Mouse (Mus musculus) hindbrain, embryonic 15.5 days (tissue): ENCODE measurements around the gene Acvr2a. TPM values are rescaled to one million over a fixed set of nuclear protein-coding genes. Genes with fewer than 3 reads are reported as not detected.
"Not testable (repeated sequence)": the region's sequence is repeated elsewhere in the genome, so short reads cannot be mapped to it uniquely, and the experiment has no call there.

ENCODE experiments used
- ATAC-seq: fragments of 200-750 bp; cut with Nextera tagmentation; 2 replicates; pipeline ENCODE4 v1.8.0; 2017; ENCODE audit warnings: low read depth, moderate number of reproducible peaks, moderate TSS enrichment; ENCODE audit not compliant: low FRiP score
- H3K27ac ChIP-seq: fragments of 300-500 bp; sonication (generic); replicated peaks from 2 replicates; pipeline ENCODE4 v1.5.1; 2015; ENCODE audit warnings: mild to moderate bottlenecking, inconsistent platforms
- H3K27me3 ChIP-seq: fragments of 300-500 bp; sonication (generic); 2 replicates; pipeline ENCODE4 v1.6.1; 2015; ENCODE audit warnings: control low read depth, inconsistent platforms
- H3K36me3 ChIP-seq: fragments of 300-500 bp; sonication (generic); 2 replicates; pipeline ENCODE4 v1.6.1; 2015; ENCODE audit warnings: control low read depth, inconsistent platforms
- H3K4me1 ChIP-seq: fragments of 300-500 bp; sonication (generic); replicated peaks from 2 replicates; pipeline ENCODE4 v1.6.1; 2015; ENCODE audit warnings: control low read depth, inconsistent platforms
- H3K4me2 ChIP-seq: fragments of 300-500 bp; sonication (generic); 2 replicates; pipeline ENCODE4 v1.6.1; 2015; ENCODE audit warnings: moderate library complexity, mild to moderate bottlenecking, inconsistent platforms
- H3K4me3 ChIP-seq: fragments of 300-500 bp; sonication (generic); 2 replicates; pipeline ENCODE4 v1.5.1; 2015; ENCODE audit warnings: mild to moderate bottlenecking, inconsistent platforms
- H3K9ac ChIP-seq: fragments of 300-500 bp; sonication (generic); 2 replicates; pipeline ENCODE4 v1.6.1; 2015; ENCODE audit warnings: inconsistent platforms
- H3K9me3 ChIP-seq: fragments of 300-500 bp; sonication (generic); 2 replicates; pipeline ENCODE4 v1.6.1; 2016; ENCODE audit warnings: control low read depth, inconsistent platforms
- WGBS: fragments of 180-500 bp; shearing (Covaris S2); methylation state at CpG from one replicate; pipeline ENCODE4 v1.1.7; 2015; 5-methylcytosine and 5-hydroxymethylcytosine counted together
- polyA plus RNA-seq: library from polyadenylated mRNA; unstranded; fragments of >200 nt; fragmentation: Nextera tagmentation; extraction: Ambion mirVana; gene quantifications from 2 replicates; pipeline ENCODE4 v1.2.1, GENCODE M21; 2015

Gene Acvr2a
- polyA plus RNA-seq, 1 experiment from 2014 or later, result 48.0 TPM

- no peak overlapping the region for H3K4me3 ChIP-seq
- WGBS, result 87% methylated on average over 2 of the region's 2 CpGs
- H3K27ac ChIP-seq, result no peak overlapping the region
- peaks cover 14% of the 10 kb centered on the region for H3K4me1 ChIP-seq
- no peaks in the 10 kb centered on the region for H3K36me3 ChIP-seq
- H3K4me2 ChIP-seq, result no peak overlapping the region
- H3K9me3 ChIP-seq, result no peaks in the 10 kb centered on the region
- H3K27me3 ChIP-seq, result no peaks in the 10 kb centered on the region
- no peak overlapping the region for H3K9ac ChIP-seq
- ATAC-seq, result no peak
These were observed 12.0 kb downstream of the Acvr2a start for GRCm38 (mm10) chr2:48825878-48826277.

- no peaks in the 10 kb centered on the region for H3K27me3 ChIP-seq
- peaks cover 12% of the 10 kb centered on the region for H3K4me1 ChIP-seq
- ATAC-seq, result no peak
- H3K9me3 ChIP-seq, result no peaks in the 10 kb centered on the region
- no peak overlapping the region for H3K9ac ChIP-seq
- no peak overlapping the region for H3K4me3 ChIP-seq
- H3K27ac ChIP-seq, result no peak overlapping the region
- H3K36me3 ChIP-seq, result no peaks in the 10 kb centered on the region
- no peak overlapping the region for H3K4me2 ChIP-seq
These were observed 12.5 kb downstream of the Acvr2a start for GRCm38 (mm10) chr2:48826380-48826779.

GRCm38 (mm10) chr2:48830492-48830891 lies 16.6 kb downstream of the Acvr2a start:
- Histone ChIP-seq H3K9me3 (no peaks in the 10 kb centered on the region), H3K4me1 (peaks cover 8% of the 10 kb centered on the region), H3K4me2 (no peak overlapping the region)

GRCm38 (mm10) chr2:48832305-48832704 lies 18.4 kb downstream of the Acvr2a start:
- Histone ChIP-seq H3K27me3 (no peaks in the 10 kb centered on the region), H3K9me3 (no peaks in the 10 kb centered on the region), H3K9ac (no peak overlapping the region), H3K4me2 (no peak overlapping the region), H3K36me3 (no peaks in the 10 kb centered on the region), H3K27ac (no peak overlapping the region), H3K4me3 (no peak overlapping the region), H3K4me1 (peaks cover 5% of the 10 kb centered on the region)
- no peak for ATAC-seq
- 87% methylated on average over 5 of the region's 5 CpGs for WGBS

More at GRCm38 (mm10) chr2:48830492-48830891, 16.6 kb downstream of the Acvr2a start:
- Histone ChIP-seq H3K27ac (no peak overlapping the region), H3K9ac (no peak overlapping the region), H3K36me3 (no peaks in the 10 kb centered on the region), H3K27me3 (no peaks in the 10 kb centered on the region), H3K4me3 (no peak overlapping the region)
- WGBS, result 82% methylated on average over 2 of the region's 2 CpGs
- ATAC-seq, result no peak

- ATAC-seq, result no peak
- H3K4me3 ChIP-seq, result no peak overlapping the region
- WGBS, result 62% methylated on average over 3 of the region's 3 CpGs
- H3K36me3 ChIP-seq, result no peaks in the 10 kb centered on the region
- no peak overlapping the region for H3K9ac ChIP-seq
- H3K4me2 ChIP-seq, result no peak overlapping the region
- no peaks in the 10 kb centered on the region for H3K27me3 ChIP-seq
- H3K9me3 ChIP-seq, result no peaks in the 10 kb centered on the region
- no peak overlapping the region for H3K27ac ChIP-seq
- peaks cover 5% of the 10 kb centered on the region for H3K4me1 ChIP-seq
These were observed 20.1 kb downstream of the Acvr2a start for GRCm38 (mm10) chr2:48833884-48834450.

GRCm38 (mm10) chr2:48841611-48842470 lies 27.9 kb downstream of the Acvr2a start:
- H3K27me3 ChIP-seq, result no peaks in the 10 kb centered on the region
- no peak overlapping the region for H3K9ac ChIP-seq
- no peaks in the 10 kb centered on the region for H3K36me3 ChIP-seq
- no peaks in the 10 kb centered on the region for H3K9me3 ChIP-seq
- 78% methylated on average over 3 of the region's 3 CpGs for WGBS
- H3K27ac ChIP-seq, result no peak overlapping the region
- ATAC-seq, result no peak
- H3K4me2 ChIP-seq, result no peak overlapping the region
- 0 out of 2 replicates have a peak, but pooled peaks cover 6% of the 10 kb centered on the region for H3K4me1 ChIP-seq
- H3K4me3 ChIP-seq, result no peak overlapping the region

- Histone ChIP-seq H3K9ac (no peak overlapping the region), H3K4me3 (no peak overlapping the region), H3K27me3 (no peaks in the 10 kb centered on the region), H3K27ac (no peak overlapping the region), H3K4me2 (no peak overlapping the region), H3K9me3 (no peaks in the 10 kb centered on the region), H3K36me3 (no peaks in the 10 kb centered on the region), H3K4me1 (0 out of 2 replicates have a peak, but pooled peaks cover 6% of the 10 kb centered on the region)
- no peak for ATAC-seq
- 32% methylated on average over 2 of the region's 2 CpGs for WGBS
These were observed 32.9 kb downstream of the Acvr2a start for GRCm38 (mm10) chr2:48846689-48847398.

GRCm38 (mm10) chr2:48865596-48865995 lies 51.7 kb downstream of the Acvr2a start:
- H3K4me3 ChIP-seq, H3K4me2 ChIP-seq, H3K9ac ChIP-seq, H3K9me3 ChIP-seq, H3K36me3 ChIP-seq, H3K27ac ChIP-seq, ATAC-seq, H3K27me3 ChIP-seq, H3K4me1 ChIP-seq: not testable (repeated sequence)
- WGBS, result 93% methylated on average over 6 of the region's 6 CpGs

- 84% methylated on average over 5 of the region's 5 CpGs for WGBS
- H3K27me3 ChIP-seq, result no peaks in the 10 kb centered on the region
- H3K9ac ChIP-seq, result no peak overlapping the region
- H3K36me3 ChIP-seq, result 0 out of 2 replicates have a peak, but pooled peaks cover 2% of the 10 kb centered on the region
- no peak overlapping the region for H3K4me3 ChIP-seq
- H3K4me2 ChIP-seq, result no peak overlapping the region
- no peak overlapping the region for H3K27ac ChIP-seq
- ATAC-seq, result no peak
- H3K9me3 ChIP-seq, result no peaks in the 10 kb centered on the region
- no peaks in the 10 kb centered on the region for H3K4me1 ChIP-seq
These were observed 54.4 kb downstream of the Acvr2a start for GRCm38 (mm10) chr2:48868199-48868913.

- Histone ChIP-seq H3K27ac (peak overlapping the region; percentile 11; the same call in 1 of the 2 replicates), H3K4me3 (no peak overlapping the region), H3K36me3 (no peaks in the 10 kb centered on the region), H3K9me3 (no peaks in the 10 kb centered on the region), H3K4me2 (no peak overlapping the region), H3K4me1 (peaks cover 4% of the 10 kb centered on the region; the same call in 1 of the 2 replicates), H3K9ac (no peak overlapping the region), H3K27me3 (no peaks in the 10 kb centered on the region)
- ATAC-seq, result peak; percentile 73
These were observed 72.0 kb downstream of the Acvr2a start for GRCm38 (mm10) chr2:48885945-48886344.

GRCm38 (mm10) chr2:48895186-48895585 lies 81.3 kb downstream of the Acvr2a start:
- H3K9me3 ChIP-seq, result no peaks in the 10 kb centered on the region
- 94% methylated on average over 3 of the region's 3 CpGs for WGBS
- H3K27ac ChIP-seq, result no peak overlapping the region
- ATAC-seq, result peak; percentile 24; the same call in 1 of the 2 replicates
- no peak overlapping the region for H3K9ac ChIP-seq
- H3K4me1 ChIP-seq, result no peaks in the 10 kb centered on the region
- H3K4me2 ChIP-seq, result no peak overlapping the region
- no peaks in the 10 kb centered on the region for H3K27me3 ChIP-seq
- H3K36me3 ChIP-seq, result peaks cover 35% of the 10 kb centered on the region
- no peak overlapping the region for H3K4me3 ChIP-seq
